Mouse (Mus musculus) ES-E14 (cell line): ENCODE results near the gene Cbs.

ENCODE experiments used
- MAFK ChIP-seq: IDR thresholded peaks from 2 replicates; pipeline ENCODE4 v1.6.1; 2014; ENCODE audit warnings: mild to moderate bottlenecking, low read depth, low read length, inconsistent platforms; ENCODE audit not compliant: insufficient read depth
- ZNF384 ChIP-seq: IDR thresholded peaks from 2 replicates; pipeline ENCODE4 v1.6.1; 2012; ENCODE audit warnings: low read depth, low read length, inconsistent platforms

- no peak for TF ChIP-seq ZNF384
- TF ChIP-seq MAFK = no peak
Observed at GRCm38 (mm10) chr17:31631081-31631800, 5.8 kb downstream of the Cbs start.
